Mouse (Mus musculus) embryonic fibroblast, embryonic 13.5 days (primary cell): ENCODE data around the gene Lrp6. TPM values are rescaled to one million over a fixed set of nuclear protein-coding genes. Genes with fewer than 3 reads are reported as not detected.

Experiments
- H3K27ac ChIP-seq: 2 replicates; pipeline ENCODE4 v1.5.1; 2012; ENCODE audit warnings: low read length, control low read depth, inconsistent platforms; ENCODE audit not compliant: insufficient read depth
- H3K4me1 ChIP-seq: 2 replicates; pipeline ENCODE4 v1.6.1; 2011; ENCODE audit warnings: low read length; ENCODE audit not compliant: control insufficient read depth, insufficient read depth
- H3K4me3 ChIP-seq: 2 replicates; pipeline ENCODE4 v1.5.1; 2011; ENCODE audit warnings: mild to moderate bottlenecking, control low read depth, low read length; ENCODE audit not compliant: insufficient read depth
- CTCF ChIP-seq: IDR thresholded peaks from 2 replicates; pipeline ENCODE4 v1.5.1; 2011; ENCODE audit warnings: mild to moderate bottlenecking, control low read depth, low read length, moderate library complexity, borderline replicate concordance; ENCODE audit not compliant: insufficient read depth
- POLR2A ChIP-seq: IDR thresholded peaks from 2 replicates; pipeline ENCODE4 v1.6.1; 2011; ENCODE audit warnings: low read depth, mild to moderate bottlenecking, control low read depth, low read length, moderate library complexity
- polyA plus RNA-seq: library from polyadenylated mRNA; stranded (reverse); fragments of >200 nt; gene quantifications from 2 replicates; pipeline ENCODE4 v1.2.4, GENCODE M21; 2011; ENCODE audit warnings: low read depth; ENCODE audit not compliant: missing spikeins, insufficient read length

The Lrp6 gene
- polyA plus RNA-seq, 1 experiment: 88.3 TPM

- no peak for TF ChIP-seq POLR2A
- TF ChIP-seq CTCF: no peak
- H3K4me3 ChIP-seq: no peak overlapping the region
- H3K4me1 ChIP-seq: peaks cover 5% of the 10 kb centered on the region
- H3K27ac ChIP-seq: no peak overlapping the region
Observed at GRCm38 (mm10) chr6:134504866-134505265, 61.9 kb downstream of the Lrp6 start.

GRCm38 (mm10) chr6:134502335-134502734, 64.4 kb downstream of the Lrp6 start:
- TF ChIP-seq POLR2A (no peak), CTCF (no peak)
- Histone ChIP-seq H3K4me3 (no peak overlapping the region), H3K4me1 (peaks cover 5% of the 10 kb centered on the region), H3K27ac (no peak overlapping the region)

DNA sequence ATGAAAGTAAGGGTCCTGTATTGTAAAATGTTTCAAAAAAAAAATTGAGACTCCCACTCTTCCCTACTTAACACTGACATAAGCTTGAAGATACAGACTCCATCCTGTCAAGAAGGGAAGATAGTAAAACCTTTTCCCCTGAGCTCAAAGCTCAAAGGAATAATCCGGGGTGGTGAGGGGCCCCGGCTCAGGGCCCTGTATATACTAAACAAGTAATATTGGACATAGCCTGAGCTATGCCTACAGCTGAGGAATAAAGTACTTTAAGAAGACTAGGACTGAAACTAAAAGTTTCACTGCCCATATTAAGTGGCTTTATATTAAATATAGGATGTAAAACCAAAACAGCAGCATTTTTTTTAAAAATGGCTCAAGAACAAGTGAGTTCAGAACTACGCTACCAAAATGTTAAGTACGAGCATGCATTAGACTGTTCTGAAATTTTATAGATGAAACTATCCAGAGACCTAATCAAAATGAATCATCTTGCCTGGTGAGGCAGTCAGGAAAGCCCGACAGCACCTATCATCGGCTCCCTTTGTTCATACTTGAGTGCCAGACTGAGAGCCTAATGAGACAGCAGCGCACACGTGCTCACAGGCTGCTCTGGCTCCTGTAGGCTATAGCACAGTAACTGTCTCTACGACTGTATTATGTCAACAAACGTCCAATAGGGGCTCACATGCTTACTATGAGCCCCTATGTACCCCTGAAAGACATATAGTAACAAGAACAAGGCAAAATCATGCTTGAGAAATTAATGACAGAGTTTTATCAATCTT, 66.2 kb downstream of the Lrp6 start:
- H3K27ac ChIP-seq: no peak overlapping the region
- TF ChIP-seq CTCF: no peak
- no peak for TF ChIP-seq POLR2A

GRCm38 (mm10) chr6:134499089-134499488, 67.7 kb downstream of the Lrp6 start:
- H3K4me3 ChIP-seq: no peak overlapping the region
- no peak for TF ChIP-seq POLR2A
- TF ChIP-seq CTCF: no peak
- H3K27ac ChIP-seq: no peak overlapping the region
- peaks cover 3% of the 10 kb centered on the region; the same call in 1 of the 2 replicates for H3K4me1 ChIP-seq

More for the DNA sequence above, 66.2 kb downstream of the Lrp6 start:
- Histone ChIP-seq H3K4me3 (no peak overlapping the region), H3K4me1 (peaks cover 4% of the 10 kb centered on the region)

GRCm38 (mm10) chr6:134498518-134498917, 68.2 kb downstream of the Lrp6 start:
- no peak overlapping the region for H3K27ac ChIP-seq
- no peak overlapping the region for H3K4me3 ChIP-seq
- TF ChIP-seq CTCF (no peak), POLR2A (no peak)
- H3K4me1 ChIP-seq: peaks cover 3% of the 10 kb centered on the region; the same call in 1 of the 2 replicates

GRCm38 (mm10) chr6:134494828-134495698, 71.7 kb downstream of the Lrp6 start:
- H3K4me3 ChIP-seq: no peak overlapping the region
- peaks cover 7% of the 10 kb centered on the region; the same call in 1 of the 2 replicates for H3K4me1 ChIP-seq
- TF ChIP-seq CTCF: no peak
- TF ChIP-seq POLR2A: no peak
- no peak overlapping the region for H3K27ac ChIP-seq

DNA sequence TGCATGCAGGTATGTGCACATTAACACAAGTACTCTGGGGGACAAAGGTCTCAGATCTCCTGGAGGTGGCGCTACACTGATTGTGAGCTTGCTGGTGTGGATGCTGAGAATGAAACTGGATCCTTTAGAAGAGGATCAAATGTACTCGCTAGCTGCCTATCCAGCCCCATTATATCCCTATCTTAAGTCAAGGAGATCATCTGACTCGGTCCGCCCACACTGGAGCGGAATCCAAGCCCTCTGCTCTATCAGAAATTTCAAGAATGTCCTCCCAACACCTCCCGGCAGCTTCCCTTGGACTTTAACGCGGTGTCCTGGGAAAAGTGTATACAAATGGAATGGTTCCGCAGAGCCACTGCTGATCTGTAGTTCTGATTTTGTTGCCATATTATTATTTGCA, 77.1 kb downstream of the Lrp6 start:
- H3K4me1 ChIP-seq: 0 out of 2 replicates have a peak, but pooled peaks cover 4% of the 10 kb centered on the region
- no peak for TF ChIP-seq CTCF
- no peak for TF ChIP-seq POLR2A
- no peak overlapping the region for H3K27ac ChIP-seq
- no peak overlapping the region for H3K4me3 ChIP-seq

- Histone ChIP-seq H3K4me1 (0 out of 2 replicates have a peak, but pooled peaks cover 4% of the 10 kb centered on the region), H3K27ac (no peak overlapping the region), H3K4me3 (no peak overlapping the region)
- TF ChIP-seq POLR2A: no peak
- TF ChIP-seq CTCF: no peak
Observed at GRCm38 (mm10) chr6:134489130-134489529, 77.6 kb downstream of the Lrp6 start.

GRCm38 (mm10) chr6:134486318-134486717, 80.4 kb downstream of the Lrp6 start:
- TF ChIP-seq POLR2A: no peak
- TF ChIP-seq CTCF: no peak
- H3K4me1 ChIP-seq: 0 out of 2 replicates have a peak, but pooled peaks cover 4% of the 10 kb centered on the region
- H3K4me3 ChIP-seq: no peak overlapping the region
- H3K27ac ChIP-seq: no peak overlapping the region
